Mouse (Mus musculus) brain, embryonic 14.5 days (tissue): ENCODE data around the gene Abcf1.

Experiments used
- CTCF ChIP-seq: fragments of 200-500 bp; IDR thresholded peaks from 2 replicates; pipeline ENCODE4 v1.5.1; 2012; ENCODE audit warnings: inconsistent platforms, mild to moderate bottlenecking, moderate library complexity, borderline replicate concordance; ENCODE audit not compliant: insufficient read depth, insufficient read length; ENCODE audit errors: extremely low read depth
- POLR2A ChIP-seq: fragments of 200-500 bp; IDR thresholded peaks from 2 replicates; pipeline ENCODE4 v1.6.1; 2012; ENCODE audit warnings: mild to moderate bottlenecking, inconsistent platforms, borderline replicate concordance; ENCODE audit not compliant: poor library complexity, insufficient read depth, insufficient read length, severe bottlenecking; ENCODE audit errors: extremely low read depth

GRCm38 (mm10) chr17:35921710-35922109 lies 47.9 kb downstream of the Abcf1 start:
- TF ChIP-seq CTCF (no peak), POLR2A (no peak)
